Mouse (Mus musculus) kidney, adult 2 months (tissue): Measurements from ENCODE around the gene Ccdc194.

ENCODE experiments used
- CTCF ChIP-seq: fragments of 200-500 bp; conservative IDR thresholded peaks from 2 replicates; pipeline ENCODE4 v1.5.1; 2011; ENCODE audit warnings: low read depth, mild to moderate bottlenecking, control low read depth, low read length, moderate library complexity, mixed read lengths; ENCODE audit not compliant: insufficient read depth, insufficient read length
- POLR2A ChIP-seq: fragments of 200-500 bp; IDR thresholded peaks from one replicate; pipeline ENCODE4 v1.6.1; 2011; ENCODE audit warnings: low read depth, low read length, control low read depth

- no peak for TF ChIP-seq POLR2A
- TF ChIP-seq CTCF = no peak
Observed at GRCm38 (mm10) chr8:71528362-71529073, 3.0 kb upstream of the Ccdc194 start.
